Mouse (Mus musculus) bone marrow macrophage, adult 2 months (primary cell): ENCODE data around the gene Tox4.

ENCODE experiments used
- CTCF ChIP-seq: IDR thresholded peaks from 2 replicates; pipeline ENCODE4 v1.5.1; 2012; ENCODE audit warnings: low read depth, mild to moderate bottlenecking, low read length, moderate library complexity
- POLR2A ChIP-seq: IDR thresholded peaks from 2 replicates; pipeline ENCODE4 v1.6.1; 2012; ENCODE audit warnings: mild to moderate bottlenecking, low read depth, low read length, borderline replicate concordance

GRCm38 (mm10) chr14:52313931-52314807 lies 35.2 kb downstream of the Tox4 start:
- peak; percentile 5; the same call in 1 of the 2 replicates for TF ChIP-seq CTCF
- TF ChIP-seq POLR2A, result no peak
